In the genomic region with DNA sequence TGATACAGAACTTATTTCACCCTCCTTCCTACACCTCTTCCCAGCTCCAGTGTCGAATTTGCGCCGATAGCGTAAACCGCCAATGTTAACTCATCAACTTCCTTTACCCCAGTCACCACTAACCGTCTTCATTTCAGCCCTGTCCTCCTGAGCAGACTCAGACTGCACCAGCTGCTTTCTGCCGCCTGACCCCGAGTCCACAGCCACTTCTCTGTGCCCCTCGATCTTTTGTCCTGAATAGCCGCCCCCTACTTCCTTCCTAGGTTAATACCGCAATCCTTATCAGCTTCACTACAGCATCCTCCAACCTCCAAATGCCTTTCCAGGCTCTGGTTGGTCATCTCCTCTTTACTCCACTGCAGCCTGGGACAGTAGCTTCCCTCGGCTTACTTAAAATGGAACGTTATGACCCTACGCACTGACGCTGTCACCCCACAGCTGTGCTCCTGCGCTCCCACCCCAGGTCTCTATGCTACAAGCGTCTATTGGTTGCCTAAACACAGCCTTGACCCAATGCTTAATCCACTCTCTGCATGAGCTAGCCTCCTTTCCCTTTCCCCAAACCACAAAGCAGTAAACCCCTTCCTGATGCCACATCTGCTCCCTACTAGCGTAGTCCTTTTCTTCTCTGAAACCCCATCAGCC, we compare ENCODE assay signal across 8 mouse cellular contexts. TPM values are rescaled to one million over a fixed set of nuclear protein-coding genes. Genes with fewer than 3 reads are reported as not detected.
DNase-seq lines count a peak whose midpoint lies in the region; ATAC-seq and TF ChIP-seq lines count a peak whose summit lies in the region.
"Had no signal": no experiment of that assay in that cellular context is flagged by ENCODE, and none has a peak within 500 bp of the region (broad histone marks: within the 10 kb centered on the region; RNA-seq: fewer than 3 reads in every experiment).

No protein-coding gene starts in this region.

- no peak overlapping the region for H3K27ac ChIP-seq in testis, adult 2 months (ENCODE audit: control insufficient read depth, insufficient read depth, low read depth, low read length)
- H3K27ac ChIP-seq: limb, embryonic 15.5 days had no signal

- no peaks in the 10 kb centered on the region for H3K27me3 ChIP-seq in testis, adult 2 months (ENCODE audit: control insufficient read depth, insufficient read depth, low read length)

- no peak for TF ChIP-seq POLR2A in testis, adult 2 months (IDR thresholded peaks at IDR 0.05; ENCODE audit: control insufficient read depth, low read depth, low read length)

- peak overlapping the region; percentile 52 for H3K4me3 ChIP-seq in testis, adult 2 months (ENCODE audit: control insufficient read depth, low read depth, low read length)
- H3K4me3 ChIP-seq: limb, embryonic 15.5 days had no signal

- DNase-seq in testis, postnatal 14 days (ENCODE audit: low spot score): no peak
- peak; percentile 63 for DNase-seq in thymus, postnatal 4 days
- no peak for DNase-seq in right cerebral cortex, postnatal 14 days
- no peak for DNase-seq in adrenal gland, postnatal 14 days

- no peak for TF ChIP-seq CTCF in testis, adult 2 months (IDR thresholded peaks at IDR 0.05; ENCODE audit: control insufficient read depth, insufficient read depth, insufficient replicate concordance, low read depth, low read length)

- peaks cover 10% of the 10 kb centered on the region for H3K4me1 ChIP-seq in testis, adult 2 months (ENCODE audit: control insufficient read depth, insufficient read depth, low read length)

- peak; percentile 47 for ATAC-seq in granulocyte monocyte progenitor cell, adult 5-6 weeks (replicated peaks; ENCODE audit: poor library complexity, severe bottlenecking)
- peak; percentile 17 for ATAC-seq in megakaryocyte, adult 5-6 weeks (ENCODE audit: poor library complexity, severe bottlenecking)

- H3K36me3 ChIP-seq in testis, adult 2 months (ENCODE audit: control insufficient read depth, insufficient read depth, low read length): no peaks in the 10 kb centered on the region
- H3K36me3 ChIP-seq: limb, embryonic 15.5 days had no signal

RNA-seq across cellular contexts. Expression of a gene that starts 27.6 kb away (rescaled TPM):
- polyA plus RNA-seq in testis, adult 2 months (2012; rRNA removed): 0.17 and 0.18 TPM in 2 replicates
- 32.1 and 37.9 TPM in 2 replicates for total RNA-seq in granulocyte monocyte progenitor cell, adult 5-6 weeks (2014; fragmentation: Nextera tagmentation)
- total RNA-seq in granulocyte monocyte progenitor cell, adult 5-6 weeks (2017): 6.6 and 22.1 TPM in 2 replicates
- total RNA-seq in megakaryocyte, adult 5-6 weeks (2015): 223 and 239 TPM in 2 replicates
- total RNA-seq in megakaryocyte, adult 5-6 weeks (2017): 49.9 and 60.6 TPM in 2 replicates
- total RNA-seq in adrenal gland, postnatal 14 days (2021): 0.93 and 6.8 TPM in 2 replicates
